In genomic region chr6:83616512-83616911, GRCm38 (mm10) we compare ENCODE assay signal across 8 mouse cellular contexts. TPM values are rescaled to one million over a fixed set of nuclear protein-coding genes. Genes with fewer than 3 reads are reported as not detected.
DNase-seq lines count a peak whose midpoint lies in the region; ATAC-seq lines count a peak whose summit lies in the region.

No protein-coding gene starts in this region.

- no peaks in the 10 kb centered on the region for H3K36me3 ChIP-seq in kidney, embryonic 14.5 days (ENCODE audit: control insufficient read depth, insufficient read depth, low read length)

- no peak overlapping the region for H3K4me2 ChIP-seq in kidney, embryonic 14.5 days (replicated peaks; ENCODE audit: low read depth, low read length)

- 73% methylated on average over 5 of the region's 5 CpGs for WGBS in kidney, embryonic 14.5 days

- H3K27me3 ChIP-seq in kidney, embryonic 14.5 days (ENCODE audit: control insufficient read depth, insufficient read depth, low read length): no peaks in the 10 kb centered on the region; the same call in 1 of the 2 replicates

- DNase-seq in kidney, adult 18-20 months: peak; percentile 18
- DNase-seq in NIH3T3 (ENCODE audit: low read depth): peak; percentile 22
- DNase-seq in c-Kit-positive CD71-positive TER-119-positive erythroid progenitor cells, embryonic 14.5 days (ENCODE audit: low spot score): peak; percentile 5
- DNase-seq in kidney, adult 8-10 months: peak; percentile 9 to 30
- peak; percentile 7 to 26 for DNase-seq in natural killer cell, adult 2 months (ENCODE audit: low spot score in 2 of 2)
- no peak for DNase-seq in T-cell, adult 2 months (ENCODE audit: low spot score)

- H3K4me1 ChIP-seq in kidney, embryonic 14.5 days (ENCODE audit: control insufficient read depth, insufficient read depth, low read length): no peaks in the 10 kb centered on the region

- no peaks in the 10 kb centered on the region for H3K9me3 ChIP-seq in kidney, embryonic 14.5 days (ENCODE audit: control insufficient read depth, low read length)

- H3K27ac ChIP-seq in kidney, embryonic 14.5 days (ENCODE audit: low read depth, low read length): no peak overlapping the region

- no peak for ATAC-seq in kidney, embryonic 14.5 days (ENCODE audit: low FRiP score, low TSS enrichment)
- no peak for ATAC-seq in monocyte, adult 5-6 weeks (replicated peaks; ENCODE audit: insufficient number of reproducible peaks, low FRiP score, low TSS enrichment, poor library complexity, severe bottlenecking)

- H3K9ac ChIP-seq in kidney, embryonic 14.5 days (ENCODE audit: low read depth, low read length): no peak overlapping the region

- H3K4me3 ChIP-seq in kidney, embryonic 14.5 days (ENCODE audit: low read length): no peak overlapping the region

RNA-seq across cellular contexts. Expression of gene Clec4f, which starts 39.5 kb away (rescaled TPM):
- polyA plus RNA-seq in kidney, embryonic 14.5 days (2014; fragmentation: Nextera tagmentation; extraction: Ambion mirVana): not detected in 2 replicates
- not detected in 3 replicates for total RNA-seq in monocyte, adult 5-6 weeks (2017)

RNA-seq across cellular contexts. Expression of gene Stambp, which starts 44.0 kb away (rescaled TPM):
- 19.1 and 24.2 TPM in 2 replicates for polyA plus RNA-seq in kidney, embryonic 14.5 days (2014; fragmentation: Nextera tagmentation; extraction: Ambion mirVana)
- total RNA-seq in monocyte, adult 5-6 weeks (2017): 3.2 to 19.3 TPM (median 3.9 TPM) in 3 replicates
